Mouse (Mus musculus): ENCODE measurements at regions not wholly inside any gene's neighbourhood (a gene's known extent, or its start where the extent isn't known, plus 50 kb on each side); places are given as distances from the start of the nearest gene placed in this dataset.

DNA sequence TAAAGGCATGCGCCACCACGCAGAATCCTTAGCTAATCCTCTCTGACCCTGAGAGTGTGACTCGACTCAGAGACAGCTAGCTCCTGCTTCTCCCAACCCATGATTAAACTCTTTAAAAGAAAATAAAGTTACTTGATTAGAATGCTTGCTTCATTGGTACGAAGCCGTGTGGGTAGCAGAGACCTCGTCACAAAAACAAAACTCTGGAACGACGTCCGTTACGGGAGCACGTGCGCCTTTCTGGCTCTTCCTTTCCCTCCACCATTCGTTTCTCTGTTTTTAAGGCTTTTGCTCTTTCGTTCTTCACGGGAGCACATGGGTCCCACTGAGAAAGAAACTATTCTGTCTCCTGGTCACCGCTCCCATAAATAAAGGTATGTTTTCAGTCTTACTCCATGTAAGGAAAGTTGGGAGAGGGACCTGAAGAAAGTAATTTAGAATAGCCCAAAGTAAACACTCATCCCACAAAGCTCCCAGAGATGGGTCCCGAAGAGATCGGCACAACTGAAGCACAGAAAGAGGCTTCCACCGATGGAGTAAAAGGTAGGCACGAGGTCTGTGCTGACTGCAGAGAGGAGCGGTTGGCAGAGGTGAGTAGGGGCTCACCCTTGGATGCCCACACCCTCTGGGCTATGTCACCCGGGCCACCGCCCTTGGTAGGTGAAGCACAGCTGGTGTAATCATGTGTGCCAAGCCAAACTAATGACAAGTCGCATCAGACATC is 70.2 kb upstream of the Cpm start:
- H3K4me2 ChIP-seq (ENCODE audit: low read length): no peak overlapping the region
- H3K36me3 ChIP-seq (ENCODE audit: control insufficient read depth, insufficient read depth, low read length): no peaks in the 10 kb centered on the region
- no peaks in the 10 kb centered on the region; the same call in 1 of the 2 replicates for H3K4me1 ChIP-seq (replicated peaks; ENCODE audit: control insufficient read depth, insufficient read depth, low read length)
- H3K4me3 ChIP-seq (ENCODE audit: low read depth, low read length): no peak overlapping the region
- ATAC-seq (replicated peaks; ENCODE audit: low FRiP score, low TSS enrichment, low read depth): no peak
- no peaks in the 10 kb centered on the region for H3K27me3 ChIP-seq (replicated peaks; ENCODE audit: control insufficient read depth, insufficient read depth, low read length)
- DNase-seq (ENCODE audit: low spot score): no peak
- no peaks in the 10 kb centered on the region for H3K9me3 ChIP-seq (ENCODE audit: control insufficient read depth, low read length)
- no peak overlapping the region for H3K9ac ChIP-seq (ENCODE audit: low read length)
- no peak overlapping the region for H3K27ac ChIP-seq (ENCODE audit: low read depth)
- WGBS: 79% methylated on average over 24 of the region's 24 CpGs

GRCm38 (mm10) chr10:117558292-117558800 is 71.0 kb upstream of the Cpm start:
- H3K9ac ChIP-seq (ENCODE audit: low read length): no peak overlapping the region
- no peaks in the 10 kb centered on the region for H3K36me3 ChIP-seq (ENCODE audit: control insufficient read depth, insufficient read depth, low read length)
- no peak overlapping the region for H3K4me3 ChIP-seq (ENCODE audit: low read depth, low read length)
- no peaks in the 10 kb centered on the region for H3K9me3 ChIP-seq (ENCODE audit: control insufficient read depth, low read length)
- WGBS: 85% methylated on average over 5 of the region's 5 CpGs
- no peak for DNase-seq (ENCODE audit: low spot score)
- no peak overlapping the region for H3K4me2 ChIP-seq (ENCODE audit: low read length)
- H3K27me3 ChIP-seq (replicated peaks; ENCODE audit: control insufficient read depth, insufficient read depth, low read length): no peaks in the 10 kb centered on the region
- no peak overlapping the region for H3K27ac ChIP-seq (ENCODE audit: low read depth)
- no peak for ATAC-seq (replicated peaks; ENCODE audit: low FRiP score, low TSS enrichment, low read depth)
- no peaks in the 10 kb centered on the region; the same call in 1 of the 2 replicates for H3K4me1 ChIP-seq (replicated peaks; ENCODE audit: control insufficient read depth, insufficient read depth, low read length)

DNA sequence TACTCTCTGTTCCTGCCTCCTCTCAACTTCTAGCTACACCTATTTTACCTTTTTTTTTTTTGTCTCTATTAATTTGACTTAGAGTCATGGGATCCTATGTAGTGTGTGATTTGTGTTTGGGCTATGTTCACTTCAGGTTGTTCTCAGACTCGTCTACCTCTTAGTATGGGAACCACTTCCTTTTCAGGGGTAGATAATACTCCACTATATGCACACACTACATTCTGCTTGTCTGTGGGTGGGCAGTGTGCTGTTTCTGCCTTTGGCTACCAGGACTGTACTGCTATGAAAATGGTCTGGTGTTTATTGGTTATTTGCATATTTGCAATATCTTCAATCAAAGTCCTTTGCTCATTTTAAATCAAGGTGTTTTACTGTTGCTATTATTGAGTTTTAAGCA is 71.6 kb upstream of the Cpm start:
- no peaks in the 10 kb centered on the region for H3K9me3 ChIP-seq (ENCODE audit: control insufficient read depth, low read length)
- H3K4me1 ChIP-seq (replicated peaks; ENCODE audit: control insufficient read depth, insufficient read depth, low read length): peaks cover 3% of the 10 kb centered on the region; the same call in 1 of the 2 replicates
- H3K27me3 ChIP-seq (replicated peaks; ENCODE audit: control insufficient read depth, insufficient read depth, low read length): no peaks in the 10 kb centered on the region
- ATAC-seq (replicated peaks; ENCODE audit: low FRiP score, low TSS enrichment, low read depth): no peak
- no peak overlapping the region for H3K9ac ChIP-seq (ENCODE audit: low read length)
- H3K36me3 ChIP-seq (ENCODE audit: control insufficient read depth, insufficient read depth, low read length): no peaks in the 10 kb centered on the region
- WGBS: 95% methylated on average over 1 of the region's 1 CpGs
- no peak overlapping the region for H3K4me2 ChIP-seq (ENCODE audit: low read length)
- no peak overlapping the region for H3K4me3 ChIP-seq (ENCODE audit: low read depth, low read length)
- no peak overlapping the region for H3K27ac ChIP-seq (ENCODE audit: low read depth)
- DNase-seq (ENCODE audit: low spot score): no peak

- H3K4me3 ChIP-seq (ENCODE audit: low read depth, low read length): no peak overlapping the region
- 74% methylated on average over 14 of the region's 14 CpGs for WGBS
- DNase-seq (ENCODE audit: low spot score) (no peak), ATAC-seq (replicated peaks; ENCODE audit: low FRiP score, low TSS enrichment, low read depth) (no peak)
- H3K4me1 ChIP-seq (replicated peaks; ENCODE audit: control insufficient read depth, insufficient read depth, low read length): peaks cover 3% of the 10 kb centered on the region; the same call in 1 of the 2 replicates
- H3K36me3 ChIP-seq (ENCODE audit: control insufficient read depth, insufficient read depth, low read length): no peaks in the 10 kb centered on the region
- no peak overlapping the region for H3K27ac ChIP-seq (ENCODE audit: low read depth)
- no peak overlapping the region for H3K9ac ChIP-seq (ENCODE audit: low read length)
- no peaks in the 10 kb centered on the region for H3K9me3 ChIP-seq (ENCODE audit: control insufficient read depth, low read length)
- H3K4me2 ChIP-seq (ENCODE audit: low read length): no peak overlapping the region
- no peaks in the 10 kb centered on the region for H3K27me3 ChIP-seq (replicated peaks; ENCODE audit: control insufficient read depth, insufficient read depth, low read length)
Observed at GRCm38 (mm10) chr10:117556851-117557542, 72.3 kb upstream of the Cpm start.

DNA sequence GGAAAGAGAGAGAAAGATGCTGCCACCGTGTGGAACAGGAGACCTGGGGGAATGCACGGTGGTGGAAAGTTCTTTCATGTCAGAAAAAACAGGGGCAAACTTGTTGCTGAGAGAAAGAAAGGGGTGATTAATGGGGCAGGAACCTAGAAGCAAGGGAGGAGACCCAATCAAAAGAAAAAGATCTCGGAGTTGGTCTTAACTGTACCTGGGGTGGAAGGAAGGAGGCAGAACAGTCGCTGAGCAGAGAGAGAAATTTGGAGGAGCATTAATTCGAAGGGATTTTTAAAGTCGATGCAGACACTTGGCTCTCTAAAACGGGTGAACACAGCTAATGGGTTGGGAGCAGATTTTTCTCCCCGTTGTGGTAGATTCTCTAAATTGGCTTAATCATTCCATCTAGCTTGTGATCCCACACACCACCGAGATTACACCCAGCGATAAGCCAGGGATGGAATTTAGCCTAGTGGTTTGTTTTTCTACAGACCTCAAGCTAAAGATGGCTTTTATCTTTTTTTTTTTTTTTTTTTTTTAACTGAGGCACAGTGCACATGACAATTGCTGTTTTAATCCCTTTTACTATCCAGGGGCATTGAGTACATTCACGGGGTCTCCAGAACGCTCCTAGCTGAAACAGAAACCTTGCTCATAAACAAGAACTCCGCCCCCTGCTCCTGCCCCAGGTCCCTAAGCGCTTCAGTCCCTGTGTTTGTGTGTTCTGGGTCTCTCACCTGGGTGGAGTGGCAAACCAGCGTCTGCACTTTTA is 73.1 kb upstream of the Cpm start:
- Histone ChIP-seq H3K27me3 (replicated peaks; ENCODE audit: control insufficient read depth, insufficient read depth, low read length) (no peaks in the 10 kb centered on the region), H3K4me3 (ENCODE audit: low read depth, low read length) (no peak overlapping the region), H3K4me2 (ENCODE audit: low read length) (no peak overlapping the region), H3K36me3 (ENCODE audit: control insufficient read depth, insufficient read depth, low read length) (no peaks in the 10 kb centered on the region), H3K27ac (ENCODE audit: low read depth) (no peak overlapping the region), H3K4me1 (replicated peaks; ENCODE audit: control insufficient read depth, insufficient read depth, low read length) (peaks cover 3% of the 10 kb centered on the region; the same call in 1 of the 2 replicates), H3K9me3 (ENCODE audit: control insufficient read depth, low read length) (no peaks in the 10 kb centered on the region), H3K9ac (ENCODE audit: low read length) (no peak overlapping the region)
- no peak for ATAC-seq (replicated peaks; ENCODE audit: low FRiP score, low TSS enrichment, low read depth)
- DNase-seq (ENCODE audit: low spot score): no peak
- WGBS: 30% methylated on average over 15 of the region's 15 CpGs

DNA sequence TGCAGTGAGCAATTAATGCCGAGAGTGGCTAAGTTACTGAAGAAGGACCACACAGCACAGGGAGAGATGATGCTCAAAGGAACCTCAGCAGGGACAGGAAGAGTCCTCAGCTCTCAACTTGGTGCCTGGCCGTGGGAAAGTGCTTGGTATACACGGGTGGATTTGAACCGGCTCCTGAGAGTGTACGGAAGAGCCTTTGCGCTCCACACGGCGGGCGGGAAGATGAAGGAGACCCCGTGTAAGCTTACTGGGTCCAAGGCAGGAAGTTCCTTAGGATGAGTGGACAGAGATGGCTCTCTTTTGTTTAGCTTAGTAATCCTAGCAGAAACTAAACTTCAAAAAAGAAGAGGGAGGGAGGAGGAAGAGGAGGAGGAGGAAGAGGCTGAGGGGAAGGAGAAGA is 73.8 kb upstream of the Cpm start:
- no peak overlapping the region for H3K4me2 ChIP-seq (ENCODE audit: low read length)
- H3K9me3 ChIP-seq (ENCODE audit: control insufficient read depth, low read length): no peaks in the 10 kb centered on the region
- H3K27ac ChIP-seq (ENCODE audit: low read depth): no peak overlapping the region
- no peak overlapping the region for H3K9ac ChIP-seq (ENCODE audit: low read length)
- DNase-seq (ENCODE audit: low spot score) (no peak), ATAC-seq (replicated peaks; ENCODE audit: low FRiP score, low TSS enrichment, low read depth) (no peak)
- H3K36me3 ChIP-seq (ENCODE audit: control insufficient read depth, insufficient read depth, low read length): no peaks in the 10 kb centered on the region
- peaks cover 3% of the 10 kb centered on the region; the same call in 1 of the 2 replicates for H3K4me1 ChIP-seq (replicated peaks; ENCODE audit: control insufficient read depth, insufficient read depth, low read length)
- 85% methylated on average over 10 of the region's 10 CpGs for WGBS
- H3K27me3 ChIP-seq (replicated peaks; ENCODE audit: control insufficient read depth, insufficient read depth, low read length): no peaks in the 10 kb centered on the region
- no peak overlapping the region for H3K4me3 ChIP-seq (ENCODE audit: low read depth, low read length)

- 71% methylated on average over 8 of the region's 8 CpGs for WGBS
- Histone ChIP-seq H3K27me3 (replicated peaks; ENCODE audit: control insufficient read depth, insufficient read depth, low read length) (no peaks in the 10 kb centered on the region), H3K4me3 (ENCODE audit: low read depth, low read length) (no peak overlapping the region), H3K27ac (ENCODE audit: low read depth) (no peak overlapping the region), H3K9ac (ENCODE audit: low read length) (no peak overlapping the region), H3K4me1 (replicated peaks; ENCODE audit: control insufficient read depth, insufficient read depth, low read length) (peaks cover 3% of the 10 kb centered on the region; the same call in 1 of the 2 replicates), H3K36me3 (ENCODE audit: control insufficient read depth, insufficient read depth, low read length) (no peaks in the 10 kb centered on the region), H3K9me3 (ENCODE audit: control insufficient read depth, low read length) (no peaks in the 10 kb centered on the region), H3K4me2 (ENCODE audit: low read length) (no peak overlapping the region)
- DNase-seq (ENCODE audit: low spot score) (no peak), ATAC-seq (replicated peaks; ENCODE audit: low FRiP score, low TSS enrichment, low read depth) (no peak)
Observed at GRCm38 (mm10) chr10:117555044-117555443, 74.3 kb upstream of the Cpm start.

DNA sequence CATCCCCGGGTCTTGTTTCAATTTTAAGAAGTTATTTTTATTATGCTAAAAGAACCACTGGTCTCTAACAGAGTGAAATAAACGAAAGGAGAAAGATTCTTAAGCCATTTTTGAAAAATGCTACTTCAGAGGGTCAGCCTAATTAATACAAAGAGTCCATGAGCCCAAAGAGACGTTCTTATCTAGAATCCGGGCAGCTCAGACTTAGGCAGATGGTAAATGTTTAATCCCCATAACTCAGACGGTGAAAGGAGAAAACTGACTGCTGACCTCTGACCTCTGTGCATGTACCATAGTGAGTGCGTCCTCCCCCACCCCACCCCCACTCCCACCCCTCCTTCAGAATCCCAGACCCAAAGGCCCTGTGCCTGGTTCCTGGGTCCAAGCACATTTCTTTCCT is 74.8 kb upstream of the Cpm start:
- no peaks in the 10 kb centered on the region for H3K9me3 ChIP-seq (ENCODE audit: control insufficient read depth, low read length)
- H3K27me3 ChIP-seq (replicated peaks; ENCODE audit: control insufficient read depth, insufficient read depth, low read length): no peaks in the 10 kb centered on the region
- H3K36me3 ChIP-seq (ENCODE audit: control insufficient read depth, insufficient read depth, low read length): no peaks in the 10 kb centered on the region
- no peak overlapping the region for H3K4me2 ChIP-seq (ENCODE audit: low read length)
- H3K9ac ChIP-seq (ENCODE audit: low read length): no peak overlapping the region
- 0 out of 2 replicates have a peak, but pooled peaks cover 3% of the 10 kb centered on the region for H3K4me1 ChIP-seq (replicated peaks; ENCODE audit: control insufficient read depth, insufficient read depth, low read length)
- no peak for DNase-seq (ENCODE audit: low spot score)
- ATAC-seq (replicated peaks; ENCODE audit: low FRiP score, low TSS enrichment, low read depth): no peak
- no peak overlapping the region for H3K27ac ChIP-seq (ENCODE audit: low read depth)
- 40% methylated on average over 6 of the region's 6 CpGs for WGBS
- H3K4me3 ChIP-seq (ENCODE audit: low read depth, low read length): no peak overlapping the region

Measured in intestine, embryonic 14.5 days (tissue).